Mouse (Mus musculus): ENCODE results near the gene Fes. TPM values are rescaled to one million over a fixed set of nuclear protein-coding genes. Genes with fewer than 3 reads are reported as not detected.
A peak's percentile ranks its signal among the peaks of the same experiment; 100 is the strongest.
"Not testable (repeated sequence)": the region's sequence is repeated elsewhere in the genome, so short reads cannot be mapped to it uniquely, and the experiment has no call there.

Gene Fes
- total RNA-seq, 2 experiments from 2014 or later, result 16.7 to 18.2 TPM

DNA sequence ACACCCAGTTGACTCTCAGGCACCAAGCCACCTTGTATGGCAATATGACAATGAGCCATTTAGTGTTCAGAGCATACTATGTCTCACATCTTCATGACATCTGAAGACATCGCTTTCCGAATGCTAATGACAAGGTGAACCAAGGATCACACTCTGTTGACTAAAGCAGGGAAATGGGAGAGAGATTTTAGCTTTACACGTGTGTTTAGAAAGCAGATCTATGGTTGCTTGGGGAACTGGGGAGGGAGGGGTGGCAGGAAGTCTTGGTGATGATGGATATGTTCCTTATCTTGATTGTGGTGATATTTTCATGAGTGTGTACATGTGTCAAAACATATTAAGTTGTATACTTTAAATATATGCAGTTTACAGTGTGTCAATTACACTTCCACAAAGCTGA is 18.4 kb upstream of the Fes start:
- DNase-seq, result no peak
- intact Hi-C loops (cut with DNase I), result loop anchor here (2.0 kb wide), 1 partner anchor 19 kb away; no protein-coding TSS in a partner anchor

DNA sequence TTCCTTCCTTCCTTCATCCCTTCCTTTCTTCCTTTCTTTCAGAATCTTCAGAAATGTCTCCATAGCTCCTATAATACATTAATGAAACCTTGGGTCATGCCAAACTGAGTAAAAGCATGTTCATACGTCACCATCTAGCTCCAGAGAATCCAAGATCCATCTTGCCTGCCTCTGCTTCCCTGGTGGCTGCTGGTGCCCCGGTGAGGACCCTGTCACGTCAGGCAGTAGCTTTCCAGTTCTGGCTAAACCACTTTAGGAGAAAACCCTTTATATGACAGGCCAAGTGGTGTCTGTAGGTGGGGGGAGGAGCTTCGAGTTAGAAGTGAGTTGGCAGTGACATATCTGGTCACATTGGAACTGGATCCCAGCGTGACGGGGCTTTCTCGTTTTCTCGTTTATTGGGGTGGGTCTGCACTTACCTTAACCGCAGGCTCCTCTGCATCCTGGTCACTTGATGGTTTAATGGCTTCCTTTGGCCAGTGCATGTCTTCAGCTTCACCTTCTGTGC is 17.5 kb upstream of the Fes start, which contains the start of gene Furin:
Furin (minus strand) TSS at position 249 of the 508 bp plus-strand sequence.
- intact Hi-C loops (cut with DNase I), result no loop called here
- no peak for DNase-seq

GRCm38 (mm10) chr7:80404101-80404894 is 16.6 kb upstream of the Fes start:
- DNase-seq, result no peak
- intact Hi-C loops (cut with DNase I), result no loop called here

DNA sequence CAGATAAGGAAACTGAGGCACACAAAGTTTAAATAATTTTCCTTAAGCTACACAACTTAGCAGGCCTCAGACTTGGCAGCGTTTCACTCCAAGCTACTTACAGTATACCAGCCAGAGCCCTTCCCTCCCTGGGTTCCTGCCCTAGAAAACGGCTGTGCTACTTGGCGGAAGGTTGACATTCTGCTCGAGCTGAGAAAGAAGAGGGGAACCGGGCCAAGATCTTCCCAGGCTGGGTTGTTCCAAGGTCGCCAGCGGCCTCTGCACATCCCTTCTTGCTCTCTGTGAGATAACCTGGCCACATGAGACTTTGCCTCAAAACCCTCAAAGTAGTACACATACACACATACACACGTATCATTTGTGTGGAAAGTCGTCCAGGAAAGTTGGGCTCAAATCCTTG is 15.8 kb upstream of the Fes start:
- intact Hi-C loops (cut with DNase I), result loop anchor here (2.0 kb wide), 1 partner anchor 43 kb away; no protein-coding TSS in a partner anchor
- DNase-seq, result peak; percentile 78 to 85

GRCm38 (mm10) chr7:80402651-80403321 is 15.0 kb upstream of the Fes start:
- intact Hi-C loops (cut with DNase I), result loop anchor here (2.0 kb wide), 1 partner anchor 44 kb away; no protein-coding TSS in a partner anchor
- DNase-seq, result peak; percentile 84 to 92

- intact Hi-C loops (cut with DNase I), result loop anchor here (2.0 kb wide), 1 partner anchor 45 kb away; no protein-coding TSS in a partner anchor
- DNase-seq, result peak; percentile 70 to 71
These were observed 14.3 kb upstream of the Fes start for GRCm38 (mm10) chr7:80401860-80402641.

DNA sequence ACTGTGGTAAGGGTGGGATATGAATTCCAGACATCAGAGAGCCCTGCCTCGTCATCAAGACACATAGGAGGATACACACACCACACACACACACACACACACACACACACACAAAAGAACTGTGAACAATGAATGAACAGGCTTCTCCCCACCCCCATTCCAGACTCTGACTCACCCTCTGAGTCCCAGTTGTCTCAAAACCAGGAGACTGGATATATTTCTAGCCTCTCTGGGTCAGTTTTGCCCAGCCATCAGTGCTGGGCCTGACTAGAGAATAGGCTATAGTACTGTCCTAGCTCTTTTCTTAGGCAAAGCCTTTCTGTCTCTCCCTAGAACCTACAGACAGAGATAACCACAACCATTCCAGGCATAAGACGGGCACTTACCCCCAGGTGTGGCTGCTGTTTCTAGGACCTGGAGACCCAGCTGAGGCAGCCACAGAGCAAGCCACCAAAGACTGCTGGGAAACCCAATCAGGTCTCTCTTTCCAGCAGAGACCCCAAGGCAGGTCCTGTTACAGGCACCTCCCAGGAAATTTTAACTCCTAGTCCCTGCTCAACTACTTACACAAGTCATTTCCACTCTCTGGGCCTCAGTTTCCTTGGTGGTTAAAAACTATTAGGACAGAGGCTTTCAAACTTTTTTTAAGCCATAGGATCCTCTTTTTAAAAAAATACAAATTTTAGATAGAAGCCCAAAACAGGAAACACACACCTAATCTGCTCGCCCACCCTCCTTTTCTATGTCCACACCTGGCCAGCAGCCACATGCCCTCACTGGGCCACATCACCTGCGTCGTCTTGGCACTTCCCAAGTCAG is 13.5 kb upstream of the Fes start:
- intact Hi-C loops (cut with DNase I), result no loop called here
- peak in 1 of 2 experiments; percentile 32 for DNase-seq

DNA sequence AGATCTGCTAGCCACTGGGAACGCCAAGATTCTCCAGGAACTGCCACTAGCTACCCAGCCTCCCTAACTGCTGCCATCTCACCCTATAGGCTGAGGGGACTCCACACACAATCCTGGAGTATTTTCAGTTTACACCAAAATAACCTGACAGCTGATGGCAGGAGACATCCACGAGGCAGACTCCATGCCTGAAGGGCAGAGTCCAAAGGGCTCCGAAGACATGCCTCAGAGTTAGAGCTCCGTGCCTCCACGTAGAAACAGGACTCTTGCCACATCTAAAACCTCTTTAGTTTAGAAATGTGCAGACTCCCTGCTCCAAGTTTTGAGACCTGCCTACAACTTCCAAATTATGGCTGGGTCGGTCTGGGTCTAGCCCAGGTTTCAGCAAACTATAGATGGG is 12.8 kb upstream of the Fes start:
- intact Hi-C loops (cut with DNase I), result no loop called here

GRCm38 (mm10) chr7:80400099-80400498 is 12.4 kb upstream of the Fes start:
- intact Hi-C loops (cut with DNase I), result no loop called here
- DNase-seq, result peak; percentile 53 to 54

More for the DNA sequence above, 12.8 kb upstream of the Fes start:
- DNase-seq, result no peak

DNA sequence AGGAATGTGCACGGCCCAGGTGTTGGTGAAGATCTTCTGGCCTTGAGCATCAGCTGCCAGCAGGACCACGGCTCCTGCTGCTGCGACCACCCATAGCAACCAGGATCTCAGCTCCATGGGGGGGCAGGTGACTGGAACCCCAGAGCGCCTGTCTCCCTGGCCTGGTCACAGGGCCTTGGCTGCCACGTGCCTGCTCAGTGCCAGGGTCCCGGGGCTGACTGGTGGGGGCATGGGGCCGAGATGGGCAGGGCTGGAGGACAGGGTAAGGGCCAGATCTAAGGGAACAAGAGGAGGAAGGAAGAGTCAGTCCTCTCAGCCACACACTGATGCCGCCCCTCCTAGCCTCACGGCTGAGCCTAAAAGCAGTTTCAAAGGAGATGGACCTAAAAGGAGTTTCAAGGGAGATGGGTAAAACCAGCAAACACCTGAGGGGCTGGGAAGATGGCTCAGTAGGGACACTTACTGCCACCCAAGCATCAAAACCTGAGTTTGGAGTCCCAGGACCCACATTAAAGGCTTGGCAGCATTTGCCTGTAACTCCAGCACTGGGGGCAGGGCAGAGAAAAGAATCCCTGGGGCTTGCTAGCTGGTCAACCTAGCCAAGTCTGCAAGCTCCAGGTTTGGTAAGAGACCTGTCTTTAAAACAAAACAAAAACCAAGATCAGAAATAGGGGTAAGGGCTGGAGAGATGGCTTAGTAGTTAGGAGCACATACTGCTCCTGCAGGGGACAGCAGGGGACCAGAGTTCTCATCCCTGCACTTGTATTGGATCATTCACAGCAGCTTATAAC is 11.1 kb upstream of the Fes start:
- intact Hi-C loops (cut with DNase I), result no loop called here
- DNase-seq, result no peak

DNA sequence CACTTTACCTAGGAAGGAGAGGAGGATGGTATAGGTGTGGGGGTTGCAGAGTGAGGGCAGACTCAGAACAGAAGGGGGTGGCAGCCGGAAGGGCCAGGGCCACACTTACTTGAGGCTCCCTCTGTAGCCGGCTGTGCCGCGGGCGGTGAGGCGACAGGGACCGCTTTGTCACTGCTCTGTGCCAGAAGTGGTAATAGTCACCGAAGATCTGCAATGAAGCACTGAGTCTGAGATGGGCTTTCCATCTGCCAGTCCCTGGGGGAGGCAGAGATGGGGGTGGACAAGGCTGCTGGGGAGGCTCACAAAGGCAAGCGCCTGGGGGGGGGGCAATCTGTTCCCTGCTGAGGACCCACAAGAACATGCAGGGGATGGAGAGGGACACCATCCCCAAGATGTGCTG is 10.2 kb upstream of the Fes start:
- DNase-seq, result no peak
- intact Hi-C loops (cut with DNase I), result no loop called here

GRCm38 (mm10) chr7:80396427-80396826 is 8.7 kb upstream of the Fes start:
- DNase-seq; intact Hi-C loops (cut with DNase I): not testable (repeated sequence)

DNA sequence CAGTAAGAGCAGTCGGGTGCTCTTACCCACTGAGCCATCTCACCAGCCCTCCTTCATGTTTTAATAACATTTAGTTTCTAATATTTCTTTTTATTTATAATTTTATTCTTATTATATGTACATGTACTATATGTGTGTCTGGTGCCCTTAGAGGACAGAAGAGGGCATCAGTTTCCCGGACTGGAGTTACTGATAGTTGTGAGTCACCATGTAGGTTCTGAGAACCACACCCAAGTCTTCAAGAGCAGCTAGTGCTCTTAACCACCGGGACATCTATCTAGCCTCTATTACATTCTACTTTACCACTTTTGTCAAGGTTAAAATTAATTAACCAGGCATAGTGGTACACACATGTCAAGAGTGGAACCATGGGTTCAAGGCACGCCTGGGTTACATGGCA is 6.9 kb upstream of the Fes start:
- DNase-seq, result no peak
- intact Hi-C loops (cut with DNase I), result no loop called here

GRCm38 (mm10) chr7:80392119-80392518 is 4.4 kb upstream of the Fes start:
- intact Hi-C loops (cut with DNase I), result no loop called here
- DNase-seq, result no peak

DNA sequence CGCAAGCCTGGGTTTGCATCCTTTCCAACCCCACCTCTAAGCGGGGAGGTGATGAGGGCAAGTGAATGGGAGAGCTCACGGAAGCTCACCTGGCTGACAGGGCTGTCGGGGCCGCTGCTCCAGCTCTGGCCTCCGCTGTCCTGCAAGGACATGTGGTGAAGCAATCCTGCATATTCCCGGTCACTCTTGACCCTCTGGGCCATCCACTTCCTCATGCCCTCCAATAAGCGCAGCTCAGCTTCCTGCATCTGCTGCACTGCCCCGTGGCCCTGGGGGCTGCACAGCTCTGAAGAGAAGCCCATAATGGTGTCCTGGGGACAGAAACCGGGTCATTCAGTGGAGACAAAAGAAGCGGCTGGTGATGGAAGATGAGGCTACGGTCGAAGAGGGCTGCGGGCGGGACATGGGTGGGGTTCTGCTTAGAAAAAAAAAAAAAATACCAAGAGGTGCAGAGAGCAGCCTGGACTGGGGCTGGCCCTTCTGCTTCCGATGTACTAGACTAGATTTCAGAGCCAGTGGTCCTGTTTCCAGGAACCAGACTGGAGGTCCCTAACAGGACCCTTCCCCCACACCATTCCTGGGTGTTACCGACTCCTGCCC is 613 bp downstream of the Fes start:
- intact Hi-C loops (cut with DNase I), result loop anchor here (10.0 kb wide), 2 partner anchors 298 to 328 kb away; partner anchors contain the start of gene Crtc3
- DNase-seq, result peak; percentile 38 to 39

DNA sequence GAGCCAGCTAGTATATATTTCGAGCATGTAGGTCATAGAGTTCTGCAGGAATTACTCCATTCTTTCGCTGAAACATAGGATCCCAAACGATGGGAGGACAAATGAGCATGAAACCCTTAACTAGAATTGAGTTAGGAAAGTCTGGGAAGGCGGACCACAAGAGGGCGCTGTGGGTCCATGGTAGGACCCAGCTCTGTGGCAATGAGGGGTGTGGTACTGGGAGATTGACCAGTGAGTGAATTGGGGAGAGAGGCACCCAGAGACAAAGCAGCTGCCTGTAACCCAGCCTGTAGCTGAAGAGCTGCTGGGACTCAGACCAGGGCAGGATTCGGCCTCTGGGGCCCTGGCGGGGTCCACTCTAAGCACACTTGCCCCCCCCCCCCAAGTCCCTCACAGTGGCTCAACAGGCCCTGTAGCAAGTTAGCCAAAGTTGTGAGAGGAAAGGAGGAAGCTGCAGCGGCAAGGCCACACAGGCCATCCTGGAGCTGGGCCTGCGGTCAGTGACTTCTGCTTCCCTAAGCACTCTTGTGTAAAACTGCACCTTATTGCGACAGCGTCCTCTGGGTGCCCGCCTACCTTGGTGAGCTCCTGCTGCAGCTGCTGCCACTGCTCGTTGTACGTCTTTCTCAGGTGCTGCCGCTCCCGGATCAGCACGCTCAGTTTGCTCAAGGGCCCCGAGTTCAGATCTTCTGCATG is 1.4 kb downstream of the Fes start:
- DNase-seq, result peak; percentile 94 to 96
- intact Hi-C loops (cut with DNase I), result loop anchor here (1.0 to 10.0 kb wide), 4 partner anchors 194 to 328 kb away; partner anchors contain the start of gene Crtc3

- intact Hi-C loops (cut with DNase I), result loop anchor here (10.0 kb wide), 2 partner anchors 302 to 332 kb away; partner anchors contain the start of gene Crtc3
- DNase-seq, result no peak
These were observed 4.8 kb downstream of the Fes start for GRCm38 (mm10) chr7:80382919-80383318.

DNA sequence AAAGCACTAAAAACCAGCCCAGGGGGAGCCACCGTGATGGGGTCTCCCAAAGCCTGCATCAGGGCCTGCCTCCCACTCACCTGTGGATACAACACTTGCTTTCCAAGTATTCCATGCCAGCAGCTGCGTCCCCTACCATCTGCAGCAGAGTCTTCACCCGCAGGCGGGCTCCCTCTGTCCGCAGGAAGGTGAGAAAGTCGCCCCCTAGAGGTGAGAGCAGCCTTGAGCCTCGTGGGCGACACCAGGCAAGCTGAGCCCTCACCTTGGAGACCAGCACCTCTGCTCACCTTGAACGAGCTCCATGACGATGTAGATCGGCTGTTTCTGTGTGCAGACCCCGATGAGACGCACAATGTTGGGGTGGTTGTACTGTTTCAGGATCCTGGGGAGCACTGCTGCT is 8.2 kb downstream of the Fes start:
- DNase-seq, result peak in 1 of 2 experiments; percentile 47
- intact Hi-C loops (cut with DNase I), result no loop called here
